Mouse (Mus musculus): ENCODE measurements around the gene Naa16.

The Naa16 gene

DNA sequence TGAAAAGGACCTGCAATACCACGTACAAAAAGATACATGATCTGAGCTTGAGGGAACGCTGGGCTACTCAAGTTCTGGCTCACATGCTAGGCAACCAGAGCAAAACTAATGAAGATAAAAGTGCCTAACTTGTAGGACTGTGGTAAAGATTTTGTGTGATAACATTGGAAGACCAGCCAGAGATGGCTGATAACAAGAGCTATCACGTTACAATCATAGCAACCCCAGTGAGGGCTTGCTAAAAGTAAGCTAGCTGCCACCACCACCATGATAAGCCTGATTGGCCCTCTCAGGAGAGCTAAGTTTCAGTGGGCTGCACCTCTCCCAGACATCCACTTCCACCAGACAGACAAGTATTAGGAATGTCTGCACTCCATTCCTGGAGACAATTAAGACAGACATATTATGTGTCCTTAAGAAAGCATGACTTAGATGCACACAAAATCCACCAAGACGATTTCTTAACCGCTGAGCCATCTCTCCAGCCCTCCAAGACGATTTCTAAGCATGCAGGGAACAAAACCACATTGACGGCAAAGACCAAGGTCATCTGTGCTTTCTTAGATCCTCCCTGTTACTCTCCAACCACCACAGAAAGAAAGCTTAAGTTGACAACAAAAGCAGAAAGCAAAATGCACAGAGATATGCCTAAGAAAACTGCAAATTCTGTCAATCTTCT lies 92.1 kb downstream of the Naa16 start:
- DNase-seq (ENCODE audit: low spot score), result no peak

- no peak for DNase-seq (ENCODE audit: low spot score)
Measured at GRCm38 (mm10) chr14:79296836-79297235, 93.7 kb downstream of the Naa16 start.

GRCm38 (mm10) chr14:79296201-79296600 lies 94.4 kb downstream of the Naa16 start:
- no peak for DNase-seq (ENCODE audit: low spot score)

GRCm38 (mm10) chr14:79295579-79295978 lies 95.0 kb downstream of the Naa16 start:
- DNase-seq (ENCODE audit: low spot score), result no peak

DNA sequence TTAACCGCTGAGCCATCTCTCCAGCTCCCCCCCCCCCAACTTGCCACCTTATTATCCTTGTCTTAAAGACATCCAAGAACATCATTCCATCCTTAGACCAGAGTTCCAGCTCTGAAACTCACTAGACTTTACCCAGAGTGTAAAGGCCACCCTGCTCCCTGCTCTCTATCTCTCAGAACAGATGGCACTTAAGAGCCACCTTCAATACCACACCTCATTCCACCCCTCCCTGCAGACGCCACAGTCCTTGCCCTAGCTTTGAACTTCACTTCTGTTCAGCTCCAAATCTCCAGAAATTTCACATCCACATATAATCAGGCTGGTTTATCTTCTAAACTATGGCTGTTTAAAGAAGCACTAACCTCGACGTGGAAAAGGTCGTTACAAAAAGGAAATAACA lies 95.6 kb downstream of the Naa16 start:
- DNase-seq (ENCODE audit: low spot score), result no peak

GRCm38 (mm10) chr14:79294051-79294814 lies 96.3 kb downstream of the Naa16 start:
- DNase-seq (ENCODE audit: low spot score), result no peak

DNA sequence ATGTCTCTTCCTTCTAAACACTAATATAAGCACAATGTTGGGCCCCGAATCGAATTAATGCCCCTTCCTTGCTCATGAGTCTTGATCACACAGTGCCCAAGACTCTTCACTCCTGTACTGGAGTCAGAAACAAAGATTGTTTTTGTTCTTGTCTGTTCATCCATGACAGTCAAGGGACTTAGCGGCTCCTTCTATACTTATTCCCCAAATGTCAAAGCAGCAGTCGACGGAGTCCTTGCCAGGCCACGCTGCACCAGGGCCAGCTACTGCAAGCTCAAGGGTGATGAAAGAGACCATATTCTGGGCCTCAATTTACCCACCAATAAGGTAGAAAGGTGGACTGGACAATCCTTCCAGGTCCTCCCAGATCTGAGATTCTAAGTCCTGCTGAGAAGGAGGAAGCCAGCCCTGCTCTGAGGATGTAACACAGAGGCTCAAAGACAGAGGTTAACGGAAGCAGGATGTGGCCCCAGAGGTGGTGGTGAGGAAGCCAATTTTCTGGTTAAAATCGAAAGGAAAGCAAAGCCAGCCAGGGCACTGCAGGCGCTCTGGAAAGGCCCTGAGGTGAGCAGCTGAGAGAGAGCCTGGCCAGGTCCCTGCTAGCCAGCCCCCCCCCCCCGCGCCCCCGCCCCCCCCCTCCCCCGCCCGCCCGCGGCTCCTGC lies 97.3 kb downstream of the Naa16 start:
- DNase-seq (ENCODE audit: low spot score), result no peak

DNA sequence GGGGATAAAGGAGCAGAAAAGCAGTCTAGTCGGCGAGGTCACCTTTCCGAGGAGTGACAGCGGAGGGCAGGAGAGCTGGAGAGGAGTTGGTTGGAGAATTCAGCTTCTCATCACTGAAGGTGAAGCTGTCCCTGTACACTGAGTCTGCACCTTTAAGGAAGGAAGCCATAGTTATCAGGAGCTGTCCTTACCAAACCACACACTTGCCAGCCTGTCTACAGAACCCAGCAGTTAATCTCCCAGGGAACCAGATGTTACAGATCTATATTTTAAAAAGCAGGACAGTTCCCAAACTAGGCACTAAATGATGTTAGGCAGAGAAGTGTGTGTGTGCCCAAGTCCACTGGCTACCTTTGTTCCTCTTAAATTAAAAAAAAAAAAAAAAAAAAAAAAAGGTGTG lies 98.9 kb downstream of the Naa16 start:
- no peak for DNase-seq (ENCODE audit: low spot score)

GRCm38 (mm10) chr14:79290683-79291425 lies 99.7 kb downstream of the Naa16 start:
- no peak for DNase-seq (ENCODE audit: low spot score)

GRCm38 (mm10) chr14:79289909-79290308 lies 100.7 kb downstream of the Naa16 start:
- no peak for DNase-seq (ENCODE audit: low spot score)

DNA sequence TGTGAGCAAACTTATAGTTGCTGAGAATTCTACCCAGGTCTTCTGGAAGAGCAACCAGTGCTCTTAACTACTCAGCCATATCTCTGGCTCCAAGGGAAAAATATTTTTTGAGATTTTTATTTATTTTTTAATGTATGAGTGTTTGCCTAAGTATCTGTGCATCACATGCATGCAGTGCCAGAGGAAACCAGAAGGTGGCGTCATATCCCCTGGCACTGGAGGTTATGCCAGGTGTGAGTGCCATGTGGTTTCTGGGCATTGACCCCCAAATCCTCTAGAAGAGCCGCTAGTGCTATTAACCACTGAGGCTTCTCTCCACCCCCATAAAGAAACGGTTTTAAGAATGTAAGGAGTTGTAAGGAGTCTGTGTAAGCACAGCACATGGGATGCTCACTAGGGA lies 102.3 kb downstream of the Naa16 start:
- DNase-seq (ENCODE audit: low spot score), result no peak

- no peak for DNase-seq (ENCODE audit: low spot score)
Measured at GRCm38 (mm10) chr14:79287251-79287863, 103.2 kb downstream of the Naa16 start.

DNA sequence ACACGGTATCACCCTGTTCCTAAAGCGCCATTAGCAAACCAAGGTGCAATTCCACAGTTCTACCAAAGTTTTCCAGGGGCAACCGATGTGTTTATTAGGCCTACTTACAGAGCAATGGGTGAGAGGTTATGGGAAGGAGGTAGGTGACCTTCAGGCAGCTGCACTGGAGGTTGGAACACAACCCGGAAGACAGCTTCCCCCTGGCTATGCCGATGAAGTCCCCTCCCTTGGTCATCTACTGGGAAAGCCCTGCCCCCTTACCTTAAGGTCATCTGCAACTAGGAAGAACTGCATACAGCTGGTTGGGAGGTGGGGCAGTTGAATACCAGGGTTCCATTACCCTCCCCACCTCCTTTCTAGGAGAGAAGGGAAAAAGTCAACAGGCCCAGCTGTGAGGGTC lies 105.0 kb downstream of the Naa16 start:
- DNase-seq (ENCODE audit: low spot score), result no peak

- DNase-seq (ENCODE audit: low spot score), result no peak
Measured at GRCm38 (mm10) chr14:79284616-79285015, 106.0 kb downstream of the Naa16 start.

GRCm38 (mm10) chr14:79283952-79284351 lies 106.6 kb downstream of the Naa16 start:
- DNase-seq (ENCODE audit: low spot score), result no peak

DNA sequence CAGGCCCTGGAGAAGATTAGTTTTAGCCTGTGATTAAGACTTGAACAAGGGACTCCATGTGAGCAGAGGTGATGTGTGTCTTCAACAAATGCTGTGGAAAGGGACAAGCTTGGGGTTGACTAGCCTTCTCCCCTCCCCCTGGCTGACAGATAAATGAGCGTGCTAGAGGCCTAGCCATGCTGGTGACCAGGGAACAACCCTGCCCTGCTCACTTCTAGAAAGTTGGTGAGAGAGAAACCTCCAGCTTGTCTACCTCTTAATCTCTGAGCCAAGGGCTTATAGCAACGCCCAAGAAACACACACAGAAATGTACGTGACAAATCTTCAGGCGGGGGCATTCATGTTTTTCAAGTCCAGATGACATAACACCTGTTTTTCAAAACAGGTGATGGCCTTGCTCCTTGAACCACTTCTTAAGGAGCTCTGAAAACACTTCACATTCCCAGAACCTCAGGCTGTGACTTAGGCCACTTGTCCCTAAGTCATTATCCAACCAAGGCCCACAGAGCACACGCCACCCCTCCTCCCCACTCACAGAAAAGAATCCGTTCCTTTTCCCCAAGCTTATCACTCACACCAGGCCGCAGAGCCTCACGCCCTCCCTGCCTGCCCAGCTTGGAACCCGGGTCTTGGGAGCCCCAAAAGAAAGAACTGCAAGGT lies 108.6 kb downstream of the Naa16 start:
- DNase-seq (ENCODE audit: low spot score), result no peak

DNA sequence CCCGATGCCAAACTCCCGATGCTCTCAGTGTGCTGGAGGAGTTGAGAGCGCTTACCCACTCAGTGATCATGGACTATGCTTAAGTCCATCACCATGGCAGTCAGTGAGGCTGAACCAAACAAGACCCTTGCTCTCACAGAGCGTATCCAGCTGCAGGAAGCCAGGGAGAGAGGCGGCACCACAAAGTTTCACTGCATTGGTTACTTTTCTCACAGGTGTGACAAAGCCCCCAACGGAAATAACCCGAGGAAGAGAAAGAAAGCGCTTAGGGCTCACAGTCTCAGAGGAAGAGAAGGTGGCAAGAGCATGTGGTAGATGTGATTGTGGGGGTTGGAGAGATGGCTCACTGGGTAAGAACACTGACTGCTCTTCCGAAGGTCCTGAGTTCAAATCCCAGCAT lies 110.1 kb downstream of the Naa16 start:
- DNase-seq (ENCODE audit: low spot score), result no peak

DNA sequence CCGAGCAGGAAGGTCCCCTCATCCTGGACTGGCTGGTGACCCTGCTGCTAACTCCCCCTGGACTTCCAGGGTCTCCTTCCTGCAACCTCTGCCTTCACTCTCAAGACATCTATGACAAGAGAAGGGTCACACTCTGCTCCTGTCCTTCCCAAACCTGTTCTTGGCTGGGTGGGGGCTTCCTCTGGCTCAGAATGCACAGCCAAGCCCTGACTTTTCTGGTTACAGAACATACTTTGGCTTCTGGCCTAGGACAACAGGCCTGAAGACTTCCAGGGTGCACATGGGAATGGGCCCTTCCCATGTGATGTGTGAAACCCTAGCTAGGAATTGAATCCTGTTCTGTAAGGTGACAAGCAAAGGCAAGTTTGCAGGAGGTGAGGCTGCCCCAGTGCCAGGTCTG lies 111.1 kb downstream of the Naa16 start:
- no peak for DNase-seq (ENCODE audit: low spot score)

DNA sequence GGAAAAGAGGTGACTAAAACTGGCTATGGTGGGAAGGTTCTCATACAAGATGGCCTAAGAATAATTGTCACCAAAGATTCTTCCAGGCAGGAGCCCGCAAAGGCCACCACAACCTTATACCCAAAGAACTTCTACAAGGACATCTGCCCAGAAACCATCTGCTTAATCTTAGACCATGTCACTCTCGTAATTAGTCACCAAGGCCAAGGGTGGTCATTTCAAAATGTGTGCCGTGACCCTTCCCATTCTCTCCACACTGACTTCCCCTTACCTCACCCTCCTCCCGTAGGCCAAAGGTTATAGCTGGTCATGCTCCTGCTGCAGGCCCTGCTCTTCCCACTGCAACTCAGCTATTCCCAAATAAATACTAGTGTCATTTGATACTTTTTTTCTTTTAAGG lies 111.7 kb downstream of the Naa16 start:
- DNase-seq (ENCODE audit: low spot score), result no peak

GRCm38 (mm10) chr14:79277922-79278321 lies 112.7 kb downstream of the Naa16 start:
- no peak for DNase-seq (ENCODE audit: low spot score)

DNA sequence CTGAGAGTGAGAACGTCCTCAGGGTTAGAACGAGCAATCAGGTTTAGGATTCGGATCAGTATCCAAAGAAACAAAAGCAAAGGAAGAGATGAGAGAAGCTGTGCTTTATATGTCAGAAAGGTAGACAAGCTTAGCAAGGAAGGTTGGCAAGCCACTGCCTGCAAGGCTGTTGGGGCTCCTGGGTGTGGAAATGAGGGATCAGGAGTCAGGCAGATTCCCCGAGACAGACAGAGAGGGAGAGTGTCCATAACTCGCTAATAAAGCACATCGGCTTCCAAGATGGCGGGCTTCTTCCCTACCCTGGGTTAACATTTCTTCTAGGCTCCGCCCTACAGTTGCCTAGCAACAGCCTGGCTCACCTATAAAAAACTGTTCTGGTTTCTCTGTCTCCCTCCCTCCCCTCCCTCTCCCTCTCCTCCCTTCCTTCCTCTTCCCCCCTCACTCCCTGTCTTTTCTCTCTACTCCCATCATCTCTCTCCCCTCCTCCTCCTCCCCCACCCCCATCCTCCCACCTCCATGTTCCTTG lies 114.6 kb downstream of the Naa16 start:
- DNase-seq (ENCODE audit: low spot score), result no peak

All from ovary, postnatal 36 days (tissue).